Mouse (Mus musculus): ENCODE measurements at regions not wholly inside any gene's neighbourhood (a gene's known extent, or its start where the extent isn't known, plus 50 kb on each side); places are given as distances from the start of the nearest gene placed in this dataset.

DNA sequence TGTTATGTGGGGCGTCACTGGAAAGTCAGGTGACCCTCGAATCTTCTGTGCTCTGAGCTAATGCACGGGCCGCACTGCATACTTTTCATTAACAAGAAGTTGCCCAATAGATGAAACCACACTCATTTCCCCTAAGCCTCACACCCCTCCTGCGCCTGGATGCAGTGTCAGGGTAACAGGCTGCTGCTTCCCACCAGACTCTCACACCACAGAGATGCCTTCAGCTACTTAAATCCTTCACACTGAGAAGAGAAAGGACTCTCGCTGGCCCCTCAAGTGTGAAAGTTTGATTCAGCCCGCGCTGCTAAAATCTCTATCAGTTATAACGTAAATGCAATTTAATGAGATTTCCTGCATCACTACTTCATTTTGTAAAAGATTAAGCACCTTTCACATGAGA is 54.5 kb upstream of the Ednrb start:
- TF ChIP-seq CTCF (IDR thresholded peaks at IDR 0.05; ENCODE audit: extremely low read depth, insufficient read length, insufficient replicate concordance, low read depth, low read length) (no peak), POLR2A (IDR thresholded peaks at IDR 0.05; ENCODE audit: low read depth, low read length) (no peak)
